Comparison of ENCODE assay signal across 9 mouse cellular contexts in genomic region chr16:7038639-7039260, GRCm38 (mm10).
A peak's percentile ranks its signal among the peaks of the same experiment; 100 is the strongest.
DNase-seq lines count a peak whose midpoint lies in the region; ATAC-seq and TF ChIP-seq lines count a peak whose summit lies in the region.
"Had no signal": no experiment of that assay in that cellular context is flagged by ENCODE, and none has a peak within 500 bp of the region (broad histone marks: within the 10 kb centered on the region; RNA-seq: fewer than 3 reads in every experiment).

No protein-coding gene starts in this region.

- peak overlapping the region; percentile 72 for H3K4me2 ChIP-seq in midbrain, embryonic 16.5 days (ENCODE audit: low read length)

- peak overlapping the region; percentile 67 for H3K9ac ChIP-seq in midbrain, embryonic 16.5 days (ENCODE audit: low read depth, low read length)

- H3K27me3 ChIP-seq in heart, embryonic 10.5 days (ENCODE audit: insufficient read depth, poor library complexity, severe bottlenecking), result peaks cover 73% of the 10 kb centered on the region
- peaks cover 78% of the 10 kb centered on the region for H3K27me3 ChIP-seq in hindbrain, embryonic 10.5 days (ENCODE audit: insufficient read depth, poor library complexity, severe bottlenecking)
- 0 out of 2 replicates have a peak, but pooled peaks cover 2% of the 10 kb centered on the region for H3K27me3 ChIP-seq in midbrain, embryonic 16.5 days (ENCODE audit: control insufficient read depth, insufficient read depth, low read depth, low read length)

- no peak for ATAC-seq in midbrain, embryonic 16.5 days
- ATAC-seq: activated CD4-positive, CD25-positive, alpha-beta regulatory T cell, adult 4 months had no signal

- peaks cover 15% of the 10 kb centered on the region; the same call in 1 of the 2 replicates for H3K4me1 ChIP-seq in heart, embryonic 10.5 days
- H3K4me1 ChIP-seq in cortical plate, adult 2 months (ENCODE audit: control insufficient read depth, insufficient read depth, low read length), result peaks cover 4% of the 10 kb centered on the region
- peaks cover 16% of the 10 kb centered on the region for H3K4me1 ChIP-seq in hindbrain, embryonic 10.5 days (replicated peaks)
- H3K4me1 ChIP-seq in midbrain, embryonic 16.5 days (ENCODE audit: control insufficient read depth, insufficient read depth, low read length), result peaks cover 13% of the 10 kb centered on the region

- no peak overlapping the region for H3K27ac ChIP-seq in heart, embryonic 10.5 days
- H3K27ac ChIP-seq in cortical plate, adult 2 months (ENCODE audit: insufficient read depth, low read length), result no peak overlapping the region
- H3K27ac ChIP-seq in hindbrain, embryonic 10.5 days, result peak overlapping the region; percentile 79
- H3K27ac ChIP-seq in midbrain, embryonic 16.5 days (ENCODE audit: low read length), result peak overlapping the region; percentile 74

- H3K9me3 ChIP-seq in heart, embryonic 10.5 days, result no peaks in the 10 kb centered on the region
- no peaks in the 10 kb centered on the region for H3K9me3 ChIP-seq in hindbrain, embryonic 10.5 days
- H3K9me3 ChIP-seq in midbrain, embryonic 16.5 days (replicated peaks; ENCODE audit: control insufficient read depth, low read length, poor library complexity, severe bottlenecking), result no peaks in the 10 kb centered on the region

- TF ChIP-seq CTCF in cortical plate, adult 2 months (IDR thresholded peaks at IDR 0.05; ENCODE audit: extremely low read depth, insufficient read depth, low read length), result no peak

- peak overlapping the region; percentile 48 for H3K4me3 ChIP-seq in heart, embryonic 10.5 days
- peak overlapping the region; percentile 63 for H3K4me3 ChIP-seq in cortical plate, adult 2 months (ENCODE audit: insufficient read depth, low read length)
- H3K4me3 ChIP-seq in hindbrain, embryonic 10.5 days, result peak overlapping the region; percentile 56
- H3K4me3 ChIP-seq in midbrain, embryonic 16.5 days (ENCODE audit: low read depth, low read length), result peak overlapping the region; percentile 38

- DNase-seq in heart, embryonic 10.5 days (ENCODE audit: low spot score), result peak; percentile 56
- no peak for DNase-seq in heart, postnatal 14 days
- DNase-seq in hindbrain, embryonic 10.5 days (ENCODE audit: low spot score), result peak; percentile 49
- no peak for DNase-seq in left cerebral cortex, adult 11 months (ENCODE audit: low spot score)
- DNase-seq in right cerebral cortex, postnatal 14 days, result no peak
- no peak for DNase-seq in kidney, adult 18-20 months

- intact Hi-C loops in heart, postnatal 14 days (cut with DNase I), result no loop called here

- no peak for TF ChIP-seq POLR2A in cortical plate, adult 2 months (IDR thresholded peaks at IDR 0.05; ENCODE audit: extremely low read depth, insufficient read depth, low read length)

- 1% methylated on average over 18 of the region's 18 CpGs for WGBS in heart, embryonic 10.5 days
- under 1% methylated on average over 18 of the region's 18 CpGs for WGBS in hindbrain, embryonic 10.5 days
- WGBS in midbrain, embryonic 16.5 days, result under 1% methylated on average over 18 of the region's 18 CpGs

- no peaks in the 10 kb centered on the region for H3K36me3 ChIP-seq in heart, embryonic 10.5 days
- no peaks in the 10 kb centered on the region for H3K36me3 ChIP-seq in hindbrain, embryonic 10.5 days
- H3K36me3 ChIP-seq in midbrain, embryonic 16.5 days (ENCODE audit: control insufficient read depth, insufficient read depth, low read length), result no peaks in the 10 kb centered on the region

Comparison
In these comparisons a context has a peak if more than half of its experiments do, and no peak if none do; other contexts are left out.
1. DNase-seq: peak in heart, embryonic 10.5 days (single experiment) and hindbrain, embryonic 10.5 days (single experiment); none in heart, postnatal 14 days (0 of 2), left cerebral cortex, adult 11 months (single experiment), right cerebral cortex, postnatal 14 days (single experiment) and kidney, adult 18-20 months (single experiment).
2. H3K27ac ChIP-seq: peak in hindbrain, embryonic 10.5 days (single experiment) and midbrain, embryonic 16.5 days (single experiment); none in heart, embryonic 10.5 days (single experiment) and cortical plate, adult 2 months (single experiment).
3. Peak in every context shown above with its lines, with median percentiles within 50 percentile points of each other: H3K4me3 ChIP-seq.